20 mouse cellular contexts compared by ENCODE assay signal in the genomic region with DNA sequence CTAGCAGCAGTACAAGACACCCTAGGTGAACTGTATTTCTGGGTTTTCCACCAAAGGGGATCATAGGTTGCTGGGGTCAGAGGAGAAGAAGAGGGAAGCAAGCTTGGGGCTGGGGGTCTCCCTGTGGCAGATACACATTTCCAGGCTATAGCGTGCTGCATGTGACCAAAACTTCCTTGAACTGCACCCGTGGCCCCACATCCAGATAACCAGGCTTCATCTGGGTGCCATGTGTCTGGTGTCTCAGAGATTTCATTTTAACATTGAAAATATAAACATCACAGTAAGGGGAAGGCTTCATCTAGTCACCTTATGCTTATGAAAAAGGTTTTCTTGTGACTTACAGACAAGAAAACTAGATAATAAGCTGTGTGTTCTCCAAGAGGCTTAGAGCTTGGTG.
A peak's percentile ranks its signal among the peaks of the same experiment; 100 is the strongest.
DNase-seq lines count a peak whose midpoint lies in the region; ATAC-seq and TF ChIP-seq lines count a peak whose summit lies in the region.
"Had no signal": no experiment of that assay in that cellular context is flagged by ENCODE, and none has a peak within 500 bp of the region (broad histone marks: within the 10 kb centered on the region; RNA-seq: fewer than 3 reads in every experiment).

No protein-coding gene starts in this region.

- DNase-seq in G1E (ENCODE audit: low spot score), result no peak
- DNase-seq in c-Kit-positive CD71-positive TER-119-positive erythroid progenitor cells, embryonic 14.5 days (ENCODE audit: low spot score), result peak; percentile 53
- DNase-seq in liver, embryonic 14.5 days (ENCODE audit: low read depth in 3 of 3, low spot score in 3 of 3), result peak in 1 of 3 experiments; percentile 31
- no peak for DNase-seq in cerebellum, adult 9-11 months
- no peak for DNase-seq in right cerebral cortex, postnatal 36 days (ENCODE audit: low spot score in 2 of 2)
- DNase-seq: adrenal gland, adult 2 months; cerebellum, adult 2 months; cerebellum, postnatal 36 days; embryo, embryonic 11 days; forebrain, postnatal 0 days; gastrocnemius, postnatal 36 days; kidney, adult 9 months; kidney, postnatal 14 days; layer of hippocampus, postnatal 36 days; thymus, postnatal 14 days had no signal

- TF ChIP-seq CTCF in G1E (IDR thresholded peaks at IDR 0.05; ENCODE audit: low read depth, low read length), result no peak
- TF ChIP-seq CTCF in liver, embryonic 14.5 days (IDR thresholded peaks at IDR 0.05; ENCODE audit: low read depth), result no peak

- H3K36me3 ChIP-seq in G1E (replicated peaks), result peaks cover 32% of the 10 kb centered on the region
- H3K36me3 ChIP-seq in limb, embryonic 13.5 days, result no peaks in the 10 kb centered on the region
- H3K36me3 ChIP-seq in liver, embryonic 14.5 days (replicated peaks; ENCODE audit: control insufficient read depth, insufficient read depth, low read depth), result no peaks in the 10 kb centered on the region
- no peaks in the 10 kb centered on the region for H3K36me3 ChIP-seq in intestine, embryonic 15.5 days
- H3K36me3 ChIP-seq: heart, embryonic 15.5 days; hindbrain, embryonic 15.5 days had no signal

- peak; percentile 50 for TF ChIP-seq EP300 in liver, embryonic 14.5 days (IDR thresholded peaks at IDR 0.05; ENCODE audit: low read depth)

- WGBS in limb, embryonic 13.5 days, result 57% methylated on average over 2 of the region's 2 CpGs
- 20% methylated on average over 2 of the region's 2 CpGs for WGBS in liver, embryonic 14.5 days (ENCODE audit: insufficient replicate concordance)
- 61% methylated on average over 2 of the region's 2 CpGs for WGBS in intestine, embryonic 15.5 days

- H3K4me2 ChIP-seq in limb, embryonic 13.5 days (replicated peaks), result no peak overlapping the region
- H3K4me2 ChIP-seq in liver, embryonic 14.5 days (ENCODE audit: low read depth), result 0 out of 2 replicates have a peak overlapping the region, but pooled peaks have one; percentile 6
- no peak overlapping the region for H3K4me2 ChIP-seq in intestine, embryonic 15.5 days (replicated peaks)
- H3K4me2 ChIP-seq: heart, embryonic 15.5 days; hindbrain, embryonic 15.5 days; midbrain, embryonic 11.5 days had no signal

- ATAC-seq in G1E (ENCODE audit: extremely low read depth, insufficient number of reproducible peaks, low FRiP score, poor library complexity, severe bottlenecking), result no peak
- no peak for ATAC-seq in limb, embryonic 13.5 days (ENCODE audit: low FRiP score, low read depth)
- peak; percentile 26; the same call in 1 of the 2 replicates for ATAC-seq in liver, embryonic 14.5 days (ENCODE audit: insufficient read depth)
- ATAC-seq in intestine, embryonic 15.5 days, result no peak
- ATAC-seq: forebrain, postnatal 0 days had no signal

- peak overlapping the region; percentile 62; the same call in 1 of the 2 replicates for H3K4me3 ChIP-seq in G1E (ENCODE audit: low read depth, low read length)
- no peak overlapping the region for H3K4me3 ChIP-seq in limb, embryonic 13.5 days
- no peak overlapping the region for H3K4me3 ChIP-seq in liver, embryonic 14.5 days (ENCODE audit: insufficient read depth in 1 of 2, low read depth in 2 of 2, low read length in 2 of 2)
- no peak overlapping the region for H3K4me3 ChIP-seq in intestine, embryonic 15.5 days (replicated peaks)
- H3K4me3 ChIP-seq: heart, embryonic 15.5 days; hindbrain, embryonic 15.5 days had no signal

- no peak overlapping the region for H3K9ac ChIP-seq in limb, embryonic 13.5 days
- no peak overlapping the region; the same call in 1 of the 2 replicates for H3K9ac ChIP-seq in liver, embryonic 14.5 days (replicated peaks)
- no peak overlapping the region for H3K9ac ChIP-seq in intestine, embryonic 15.5 days
- H3K9ac ChIP-seq: forebrain, postnatal 0 days; heart, embryonic 15.5 days; hindbrain, embryonic 15.5 days had no signal

- H3K4me1 ChIP-seq in G1E (ENCODE audit: insufficient read depth, low read depth, low read length), result peaks cover 93% of the 10 kb centered on the region
- H3K4me1 ChIP-seq in limb, embryonic 13.5 days, result peaks cover 49% of the 10 kb centered on the region
- H3K4me1 ChIP-seq in liver, embryonic 14.5 days (replicated peaks; ENCODE audit: control insufficient read depth in 2 of 2, insufficient read depth in 2 of 2, low read length in 1 of 2), result peaks cover 29 to 41% of the 10 kb centered on the region in 2 experiments
- H3K4me1 ChIP-seq in intestine, embryonic 15.5 days (replicated peaks), result peaks cover 27% of the 10 kb centered on the region

- H3K9me3 ChIP-seq in G1E (replicated peaks), result no peaks in the 10 kb centered on the region
- no peaks in the 10 kb centered on the region for H3K9me3 ChIP-seq in limb, embryonic 13.5 days
- no peaks in the 10 kb centered on the region for H3K9me3 ChIP-seq in liver, embryonic 14.5 days (ENCODE audit: control insufficient read depth, low read length)
- H3K9me3 ChIP-seq in intestine, embryonic 15.5 days, result no peaks in the 10 kb centered on the region
- H3K9me3 ChIP-seq: heart, embryonic 15.5 days; hindbrain, embryonic 15.5 days had no signal

- no peaks in the 10 kb centered on the region for H3K27me3 ChIP-seq in G1E (ENCODE audit: insufficient read depth, low read length)
- no peaks in the 10 kb centered on the region for H3K27me3 ChIP-seq in limb, embryonic 13.5 days
- no peaks in the 10 kb centered on the region for H3K27me3 ChIP-seq in liver, embryonic 14.5 days (ENCODE audit: control insufficient read depth, insufficient read depth, low read length)
- H3K27me3 ChIP-seq in intestine, embryonic 15.5 days (replicated peaks), result no peaks in the 10 kb centered on the region

- peak overlapping the region; percentile 87; the same call in 1 of the 2 replicates for H3K27ac ChIP-seq in limb, embryonic 13.5 days
- H3K27ac ChIP-seq in liver, embryonic 14.5 days, result no peak overlapping the region
- no peak overlapping the region for H3K27ac ChIP-seq in intestine, embryonic 15.5 days
- H3K27ac ChIP-seq: hindbrain, embryonic 15.5 days had no signal
